Mouse (Mus musculus) forebrain, embryonic 14.5 days (tissue): ENCODE data around the gene Me1. TPM values are rescaled to one million over a fixed set of nuclear protein-coding genes. Genes with fewer than 3 reads are reported as not detected.

Source experiments
- ATAC-seq: fragments of 200-750 bp; cut with Nextera tagmentation; 2 replicates; pipeline ENCODE4 v1.8.0; 2017; ENCODE audit warnings: mild to moderate bottlenecking, moderate library complexity
- DNase-seq: peaks from one replicate; pipeline ENCODE4 v3.0.0-alpha.2; 2015; ENCODE audit warnings: low spot score
- H3K27ac ChIP-seq: fragments of 300-500 bp; sonication (generic); 2 replicates; pipeline ENCODE4 v1.5.1; 2014; ENCODE audit warnings: low read depth, mild to moderate bottlenecking, control low read depth, low read length, moderate library complexity
- H3K27me3 ChIP-seq: fragments of 300-500 bp; sonication (generic); replicated peaks from 2 replicates; pipeline ENCODE4 v1.6.1; 2014; ENCODE audit warnings: low read length, control low read depth, mixed read lengths; ENCODE audit not compliant: control insufficient read depth, insufficient read depth
- H3K36me3 ChIP-seq: fragments of 300-500 bp; sonication (generic); 2 replicates; pipeline ENCODE4 v1.6.1; 2014; ENCODE audit warnings: low read length, control low read depth; ENCODE audit not compliant: control insufficient read depth, insufficient read depth
- H3K4me1 ChIP-seq: fragments of 300-500 bp; sonication (generic); 2 replicates; pipeline ENCODE4 v1.6.1; 2014; ENCODE audit warnings: antibody characterized with exemption, low read length, control low read depth; ENCODE audit not compliant: control insufficient read depth, insufficient read depth
- H3K4me2 ChIP-seq: fragments of 300-500 bp; sonication (generic); 2 replicates; pipeline ENCODE4 v1.6.1; 2014; ENCODE audit warnings: mild to moderate bottlenecking, control low read depth, low read length
- H3K4me3 ChIP-seq: fragments of 300-500 bp; sonication (generic); 2 replicates; pipeline ENCODE4 v1.5.1; 2014; ENCODE audit warnings: low read depth, low read length, control low read depth
- H3K9ac ChIP-seq: fragments of 300-500 bp; sonication (generic); 2 replicates; pipeline ENCODE4 v1.6.1; 2014; ENCODE audit warnings: mild to moderate bottlenecking, low read length, control low read depth, moderate library complexity
- H3K9me3 ChIP-seq: fragments of 300-500 bp; sonication (generic); replicated peaks from 2 replicates; pipeline ENCODE4 v1.6.1; 2016; ENCODE audit warnings: low read length, control low read depth, mixed read lengths; ENCODE audit not compliant: control insufficient read depth
- WGBS: fragments of 180-500 bp; shearing (Covaris S2); extraction: QIAGEN DNeasy Blood & Tissue Kit; methylation state at CpG from one replicate; pipeline ENCODE4 v1.1.7; 2014; 5-methylcytosine and 5-hydroxymethylcytosine counted together
- polyA plus RNA-seq: library from polyadenylated mRNA; unstranded; fragments of >200 nt; fragmentation: Nextera tagmentation; extraction: Ambion mirVana; gene quantifications from 2 replicates; pipeline ENCODE4 v1.2.1, GENCODE M21; 2014

Gene Me1
- polyA plus RNA-seq, 1 experiment from 2014 or later = 13.8 TPM

DNA sequence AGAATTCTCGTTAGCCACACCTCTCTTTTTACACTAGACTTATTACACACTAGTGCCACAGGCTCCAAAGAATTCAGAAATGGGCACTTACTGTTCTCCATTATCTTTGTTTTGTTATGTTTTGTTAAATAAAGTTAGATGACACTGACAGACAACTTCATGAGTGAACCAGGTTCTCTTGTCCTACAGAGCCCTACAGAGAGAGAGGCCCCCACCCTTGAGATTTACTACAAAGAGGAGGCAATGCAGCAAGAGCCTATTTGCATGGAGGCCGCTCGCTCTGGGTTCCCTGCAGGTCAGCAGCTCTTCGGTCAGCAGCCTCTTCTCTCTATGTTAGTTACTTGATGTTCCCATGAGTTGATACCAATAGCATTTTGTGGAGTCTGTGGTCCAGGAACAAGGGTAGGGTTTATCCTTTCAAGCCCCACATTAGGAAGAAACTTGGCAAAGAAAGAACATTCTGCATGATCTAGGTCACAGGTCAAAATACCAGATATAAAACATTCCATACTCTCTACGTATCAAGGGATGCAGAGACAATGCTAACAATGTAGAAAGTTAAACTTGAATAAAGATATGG is 65.3 kb downstream of the Me1 start:
- Histone ChIP-seq H3K4me1 (no peaks in the 10 kb centered on the region), H3K9ac (no peak overlapping the region), H3K4me3 (no peak overlapping the region), H3K9me3 (no peaks in the 10 kb centered on the region), H3K4me2 (no peak overlapping the region), H3K36me3 (no peaks in the 10 kb centered on the region), H3K27ac (no peak overlapping the region), H3K27me3 (no peaks in the 10 kb centered on the region)
- ATAC-seq = no peak
- no peak for DNase-seq
- 77% methylated on average over 5 of the region's 5 CpGs for WGBS

DNA sequence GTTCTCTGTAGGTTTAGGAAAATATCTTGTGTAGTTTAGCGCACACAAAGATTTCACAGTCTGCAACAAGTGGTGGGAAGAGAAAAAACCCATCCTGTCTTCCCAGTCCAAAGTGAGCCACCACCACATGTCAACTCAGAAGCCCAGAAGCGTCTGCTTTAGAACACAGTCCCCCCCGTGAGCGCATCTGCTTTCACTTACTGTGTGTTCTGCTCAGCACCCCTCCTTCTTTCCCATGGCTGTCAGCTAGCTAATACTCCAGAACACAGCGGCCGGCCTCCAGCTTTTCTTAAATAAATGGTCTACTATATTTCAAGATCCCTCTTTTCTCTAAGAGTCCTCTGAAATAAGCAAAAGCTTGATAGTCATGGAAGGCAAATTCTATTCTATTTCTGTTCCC is 66.4 kb downstream of the Me1 start:
- H3K4me1 ChIP-seq = no peaks in the 10 kb centered on the region
- no peak overlapping the region for H3K27ac ChIP-seq
- no peaks in the 10 kb centered on the region for H3K27me3 ChIP-seq
- WGBS = 82% methylated on average over 6 of the region's 6 CpGs
- H3K4me3 ChIP-seq = no peak overlapping the region
- H3K9ac ChIP-seq = no peak overlapping the region
- H3K9me3 ChIP-seq = no peaks in the 10 kb centered on the region
- H3K4me2 ChIP-seq = no peak overlapping the region
- no peak for ATAC-seq
- DNase-seq = no peak
- H3K36me3 ChIP-seq = no peaks in the 10 kb centered on the region

GRCm38 (mm10) chr9:86627745-86628496 is 67.8 kb downstream of the Me1 start:
- ATAC-seq (no peak), DNase-seq (no peak)
- H3K27ac ChIP-seq = no peak overlapping the region
- H3K9ac ChIP-seq = no peak overlapping the region
- no peaks in the 10 kb centered on the region for H3K36me3 ChIP-seq
- H3K4me3 ChIP-seq = no peak overlapping the region
- H3K4me2 ChIP-seq = no peak overlapping the region
- no peaks in the 10 kb centered on the region for H3K9me3 ChIP-seq
- H3K27me3 ChIP-seq = no peaks in the 10 kb centered on the region
- H3K4me1 ChIP-seq = no peaks in the 10 kb centered on the region
- 81% methylated on average over 10 of the region's 10 CpGs for WGBS

DNA sequence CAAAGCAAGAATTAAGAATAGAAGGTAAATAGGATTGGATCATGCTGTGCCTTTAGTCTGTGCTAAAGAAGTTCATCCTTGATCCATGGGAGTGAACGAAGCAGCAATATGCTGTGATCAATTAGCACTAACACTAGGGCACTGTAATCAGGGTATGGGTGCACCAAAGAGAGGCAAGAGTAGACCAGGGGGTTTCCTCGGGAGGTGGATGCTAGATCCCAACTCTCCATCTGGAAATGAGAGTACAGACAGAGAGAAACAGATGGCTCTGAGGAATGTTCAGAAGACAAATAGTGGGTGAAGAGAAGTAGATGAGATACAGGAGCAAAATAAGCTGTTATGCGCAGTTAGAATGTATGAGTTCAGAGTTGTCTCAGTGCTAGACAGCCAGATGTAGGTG is 68.8 kb downstream of the Me1 start:
- no peak overlapping the region for H3K4me2 ChIP-seq
- H3K27ac ChIP-seq = no peak overlapping the region
- H3K4me1 ChIP-seq = no peaks in the 10 kb centered on the region
- H3K9ac ChIP-seq = no peak overlapping the region
- 42% methylated on average over 3 of the region's 3 CpGs for WGBS
- H3K9me3 ChIP-seq = no peaks in the 10 kb centered on the region
- DNase-seq = no peak
- ATAC-seq = no peak
- H3K27me3 ChIP-seq = no peaks in the 10 kb centered on the region
- H3K36me3 ChIP-seq = no peaks in the 10 kb centered on the region
- H3K4me3 ChIP-seq = no peak overlapping the region

DNA sequence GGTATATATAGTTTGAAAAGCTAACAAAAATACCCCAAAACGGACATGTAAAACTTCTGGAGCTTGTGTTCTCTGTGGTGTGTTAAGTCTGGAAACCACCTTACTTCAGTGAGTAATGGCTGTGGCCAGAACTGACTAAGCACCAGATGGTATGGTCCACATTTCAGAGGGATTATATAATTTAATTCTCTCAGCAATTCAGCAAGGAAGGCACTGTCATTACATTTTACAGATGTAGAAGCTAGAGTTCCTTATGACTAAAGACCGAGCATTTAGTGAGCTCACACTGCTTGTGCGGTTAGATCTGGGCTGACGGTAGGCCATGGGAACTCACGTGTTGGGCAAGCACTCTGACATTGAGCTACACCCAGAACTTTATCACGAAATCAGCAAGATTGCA is 71.0 kb downstream of the Me1 start:
- DNase-seq = no peak
- Histone ChIP-seq H3K36me3 (no peaks in the 10 kb centered on the region), H3K9ac (no peak overlapping the region), H3K9me3 (no peaks in the 10 kb centered on the region), H3K4me3 (no peak overlapping the region), H3K4me2 (no peak overlapping the region), H3K27ac (no peak overlapping the region), H3K27me3 (no peaks in the 10 kb centered on the region), H3K4me1 (no peaks in the 10 kb centered on the region)
- WGBS = 92% methylated on average over 6 of the region's 6 CpGs
- ATAC-seq = no peak

DNA sequence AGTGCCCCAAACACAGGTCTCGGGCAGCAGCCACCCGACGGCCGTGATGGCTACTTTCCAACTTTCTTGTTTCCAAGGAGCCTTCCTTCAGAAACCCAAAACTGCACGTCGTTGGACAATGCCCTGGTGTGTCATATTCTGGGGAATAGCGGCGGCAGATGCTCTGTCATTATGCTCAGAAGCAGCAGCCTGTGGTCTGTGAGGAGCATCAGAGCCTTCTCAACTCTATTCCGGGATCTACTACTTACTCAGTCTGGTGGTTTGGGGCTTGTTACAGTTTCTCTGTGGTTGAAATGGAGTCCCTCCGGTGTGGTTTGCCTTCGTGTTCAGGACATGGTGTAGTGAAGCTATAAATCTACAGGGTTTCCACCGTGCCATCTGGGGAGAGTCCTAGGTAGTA is 71.7 kb downstream of the Me1 start:
- Histone ChIP-seq H3K36me3 (no peaks in the 10 kb centered on the region), H3K4me2 (no peak overlapping the region), H3K9ac (no peak overlapping the region), H3K4me3 (no peak overlapping the region), H3K4me1 (no peaks in the 10 kb centered on the region), H3K27ac (no peak overlapping the region), H3K27me3 (no peaks in the 10 kb centered on the region), H3K9me3 (no peaks in the 10 kb centered on the region)
- WGBS = 85% methylated on average over 12 of the region's 12 CpGs
- DNase-seq = no peak
- no peak for ATAC-seq

- H3K27me3 ChIP-seq = no peaks in the 10 kb centered on the region
- no peak overlapping the region for H3K4me2 ChIP-seq
- DNase-seq (no peak), ATAC-seq (no peak)
- H3K36me3 ChIP-seq = no peaks in the 10 kb centered on the region
- no peak overlapping the region for H3K4me3 ChIP-seq
- H3K9me3 ChIP-seq = no peaks in the 10 kb centered on the region
- no peak overlapping the region for H3K27ac ChIP-seq
- H3K4me1 ChIP-seq = no peaks in the 10 kb centered on the region
- H3K9ac ChIP-seq = no peak overlapping the region
- 35% methylated on average over 2 of the region's 2 CpGs for WGBS
Measured at GRCm38 (mm10) chr9:86622062-86622461, 73.7 kb downstream of the Me1 start.

DNA sequence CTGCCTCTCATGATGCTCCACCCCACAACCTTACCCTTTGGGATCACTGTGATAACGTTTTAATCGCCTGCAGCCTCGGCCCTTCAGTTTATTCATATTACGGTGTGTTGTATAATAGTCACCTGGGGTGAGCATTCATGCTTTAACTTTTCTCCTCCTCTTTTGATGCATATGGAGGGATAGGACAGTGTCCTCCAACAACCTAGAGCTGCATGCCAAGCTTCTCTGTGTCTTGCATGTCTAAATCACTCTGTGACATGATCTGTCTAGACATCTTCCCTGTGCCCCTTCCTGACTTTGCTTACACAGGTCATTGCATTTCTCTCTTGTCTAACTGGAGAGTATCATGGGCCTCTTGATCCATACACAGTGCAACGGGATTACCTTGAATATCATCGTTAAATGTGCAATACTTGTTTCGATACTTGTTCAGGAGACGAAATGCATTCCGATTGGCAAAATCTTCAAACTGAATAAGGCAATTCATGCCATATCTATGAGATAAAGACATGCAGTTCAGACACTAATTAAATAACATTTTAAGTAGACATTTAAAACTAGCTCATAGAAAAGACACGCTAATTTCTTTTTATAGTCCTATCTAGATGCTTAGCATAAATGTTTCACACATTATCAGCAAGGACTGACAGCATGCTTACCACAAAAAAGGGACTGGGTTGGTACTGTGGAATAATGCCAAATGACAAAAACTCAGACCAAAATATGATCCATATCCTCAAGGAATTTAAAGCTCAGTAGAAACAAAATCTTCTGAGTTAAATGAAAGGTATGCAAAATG is 76.2 kb downstream of the Me1 start:
- H3K4me3 ChIP-seq = no peak overlapping the region
- H3K9ac ChIP-seq = no peak overlapping the region
- ATAC-seq = no peak
- no peaks in the 10 kb centered on the region for H3K9me3 ChIP-seq
- H3K27ac ChIP-seq = no peak overlapping the region
- DNase-seq = no peak
- WGBS = 60% methylated on average over 10 of the region's 10 CpGs
- no peaks in the 10 kb centered on the region for H3K36me3 ChIP-seq
- H3K4me2 ChIP-seq = no peak overlapping the region
- no peaks in the 10 kb centered on the region for H3K4me1 ChIP-seq
- H3K27me3 ChIP-seq = no peaks in the 10 kb centered on the region
